Mouse (Mus musculus) embryonic fibroblast, embryonic 13.5 days (primary cell): Measurements from ENCODE around the gene Gtpbp2.

Experiments
- CTCF ChIP-seq: IDR thresholded peaks from 2 replicates; pipeline ENCODE4 v1.5.1; 2011; ENCODE audit warnings: mild to moderate bottlenecking, control low read depth, low read length, moderate library complexity, borderline replicate concordance; ENCODE audit not compliant: insufficient read depth
- POLR2A ChIP-seq: IDR thresholded peaks from 2 replicates; pipeline ENCODE4 v1.6.1; 2011; ENCODE audit warnings: low read depth, mild to moderate bottlenecking, control low read depth, low read length, moderate library complexity

DNA sequence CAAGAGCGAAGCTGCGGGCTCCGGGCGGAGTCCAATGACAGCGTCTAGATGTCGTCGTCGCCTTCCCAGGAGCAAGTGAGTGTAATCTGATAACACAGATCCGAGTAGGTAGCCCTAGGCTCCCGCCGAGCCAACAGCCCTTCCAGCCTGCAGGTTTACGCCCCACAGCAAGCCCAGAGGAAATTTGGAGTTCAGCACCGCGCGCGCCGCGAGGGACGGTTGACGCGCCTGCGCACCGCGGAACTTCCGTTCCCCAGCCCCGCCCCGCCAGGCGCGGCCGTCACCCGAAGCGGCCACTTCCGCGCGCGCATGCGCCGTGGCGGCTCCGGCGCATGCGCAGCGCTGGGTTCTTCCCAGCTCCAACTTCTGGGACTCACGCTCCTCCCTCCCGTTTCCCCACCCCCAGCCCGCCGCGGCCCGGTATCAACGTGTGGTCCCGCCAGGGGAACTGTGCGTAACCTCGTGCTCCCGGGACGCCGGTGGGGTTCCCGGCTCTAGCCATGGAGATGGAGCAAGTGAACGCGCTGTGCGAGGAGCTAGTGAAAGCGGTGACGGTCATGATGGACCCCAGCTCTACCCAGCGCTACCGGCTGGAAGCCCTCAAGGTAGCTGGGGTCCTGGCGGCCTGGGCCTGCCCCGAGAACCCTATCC, 41.7 kb downstream of the Gtpbp2 start, which contains the start of the genes Polh and Xpo5:
- no peak for TF ChIP-seq CTCF
- TF ChIP-seq POLR2A = peak; percentile 73
